In the genomic region with DNA sequence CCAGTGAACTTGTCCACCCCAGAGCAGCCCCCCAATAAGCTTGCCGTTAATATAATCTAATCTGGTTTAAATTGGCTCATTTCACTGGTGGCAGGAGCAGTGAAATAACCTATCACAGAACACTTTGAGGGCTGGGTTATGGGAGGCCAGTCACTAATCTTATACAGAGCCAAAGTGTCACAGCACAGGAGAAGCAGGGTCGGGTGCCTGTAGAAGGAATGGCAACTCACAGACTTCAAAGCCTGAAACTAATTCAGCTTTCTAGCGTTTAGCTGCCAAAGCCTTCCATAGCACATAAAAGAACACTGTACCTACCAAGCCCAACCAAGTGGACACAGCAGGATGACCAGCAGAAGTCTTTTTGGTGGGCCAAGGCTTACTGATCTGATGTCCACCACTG, we compare ENCODE assay signal across 20 mouse cellular contexts. TPM values are rescaled to one million over a fixed set of nuclear protein-coding genes. Genes with fewer than 3 reads are reported as not detected.
DNase-seq lines count a peak whose midpoint lies in the region; ATAC-seq lines count a peak whose summit lies in the region.
"Had no signal": no experiment of that assay in that cellular context is flagged by ENCODE, and none has a peak within 500 bp of the region (broad histone marks: within the 10 kb centered on the region; RNA-seq: fewer than 3 reads in every experiment).

No protein-coding gene starts in this region.

- H3K36me3 ChIP-seq in heart, embryonic 16.5 days (ENCODE audit: control insufficient read depth, insufficient read depth): peaks cover 6% of the 10 kb centered on the region
- H3K36me3 ChIP-seq in liver, embryonic 11.5 days (ENCODE audit: control insufficient read depth, insufficient read depth, low read length): peaks cover 17% of the 10 kb centered on the region; the same call in 1 of the 2 replicates

- H3K4me3 ChIP-seq in heart, embryonic 16.5 days (ENCODE audit: low read length): no peak overlapping the region
- H3K4me3 ChIP-seq in liver, embryonic 11.5 days (ENCODE audit: low read depth, low read length): no peak overlapping the region
- H3K4me3 ChIP-seq: gastrocnemius, adult 2 months; heart, embryonic 10.5 days; hindbrain, embryonic 10.5 days had no signal

- no peaks in the 10 kb centered on the region for H3K9me3 ChIP-seq in heart, embryonic 16.5 days (replicated peaks; ENCODE audit: control insufficient read depth, low read length)
- no peaks in the 10 kb centered on the region for H3K9me3 ChIP-seq in liver, embryonic 11.5 days (ENCODE audit: control insufficient read depth, low read length)
- H3K9me3 ChIP-seq: heart, embryonic 10.5 days; hindbrain, embryonic 10.5 days had no signal

- H3K4me1 ChIP-seq in heart, embryonic 16.5 days (ENCODE audit: control insufficient read depth, insufficient read depth, low read length): peaks cover 11% of the 10 kb centered on the region
- peaks cover 8% of the 10 kb centered on the region; the same call in 1 of the 2 replicates for H3K4me1 ChIP-seq in liver, embryonic 11.5 days (replicated peaks; ENCODE audit: control insufficient read depth, insufficient read depth, low read length)
- H3K4me1 ChIP-seq: hindbrain, embryonic 10.5 days had no signal

- H3K4me2 ChIP-seq in heart, embryonic 16.5 days (ENCODE audit: low read depth, low read length): no peak overlapping the region
- H3K4me2 ChIP-seq in liver, embryonic 11.5 days: no peak overlapping the region
- H3K4me2 ChIP-seq: hindbrain, embryonic 14.5 days had no signal

- intact Hi-C loops in heart, postnatal 14 days (cut with DNase I): no loop called here

- H3K27ac ChIP-seq in heart, embryonic 16.5 days (ENCODE audit: low read length): peak overlapping the region; percentile 16; the same call in 1 of the 2 replicates
- no peak overlapping the region for H3K27ac ChIP-seq in liver, embryonic 11.5 days (ENCODE audit: low read depth, low read length)
- H3K27ac ChIP-seq: gastrocnemius, adult 2 months; heart, embryonic 10.5 days; hindbrain, embryonic 10.5 days; hindbrain, embryonic 14.5 days had no signal

- no peaks in the 10 kb centered on the region for H3K27me3 ChIP-seq in heart, embryonic 16.5 days (ENCODE audit: control insufficient read depth, insufficient read depth, low read length)
- no peaks in the 10 kb centered on the region for H3K27me3 ChIP-seq in liver, embryonic 11.5 days (replicated peaks; ENCODE audit: control insufficient read depth, insufficient read depth, low read length)

- ATAC-seq in heart, embryonic 16.5 days (replicated peaks; ENCODE audit: extremely low read depth, insufficient read depth, low FRiP score): no peak
- ATAC-seq in erythroid progenitor cell, adult 5-6 weeks (replicated peaks; ENCODE audit: low FRiP score, poor library complexity, severe bottlenecking): 0 out of 2 replicates have a peak, but pooled peaks have one; percentile 23
- no peak for ATAC-seq in liver, embryonic 11.5 days (replicated peaks; ENCODE audit: low FRiP score)
- ATAC-seq: activated CD4-positive, CD25-positive, alpha-beta regulatory T cell, adult 4 months; forebrain, embryonic 14.5 days; forebrain, postnatal 0 days had no signal

- WGBS in heart, embryonic 16.5 days: 36% methylated on average over 3 of the region's 3 CpGs
- whole genome bisulfite sequencing in liver, embryonic 11.5 days: 76% methylated on average over 3 of the region's 3 CpGs

- H3K9ac ChIP-seq in heart, embryonic 16.5 days (ENCODE audit: low read length): no peak overlapping the region
- H3K9ac ChIP-seq in liver, embryonic 11.5 days (ENCODE audit: low read depth, low read length): no peak overlapping the region
- H3K9ac ChIP-seq: forebrain, postnatal 0 days; hindbrain, embryonic 14.5 days had no signal

- peak; percentile 51 for DNase-seq in heart, adult 11 months
- DNase-seq in heart, postnatal 14 days: no peak
- no peak for DNase-seq in heart, postnatal 4 days
- DNase-seq in liver, embryonic 11.5 days (ENCODE audit: low spot score): no peak
- DNase-seq: cerebellum, adult 18-20 months; cerebellum, adult 9-10 months; cerebellum, postnatal 14 days; forebrain, postnatal 0 days; gastrocnemius, adult 2 months; gastrocnemius, postnatal 14 days; heart, adult 18-20 months; heart, postnatal 10 days; kidney, adult 2 months had no signal

RNA-seq across cellular contexts. Expression of gene Fam120a, which starts 26.0 kb away (rescaled TPM):
- 100 to 1,000 TPM; 107 to 109 TPM for total RNA-seq in heart, postnatal 14 days (2021)
- polyA plus RNA-seq in heart, embryonic 16.5 days (2015; fragmentation: Nextera tagmentation; extraction: Ambion mirVana): 17.2 and 18.3 TPM in 2 replicates
- 100 to 1,000 TPM; 112 to 118 TPM for total RNA-seq in heart, postnatal 4 days (2021)
- total RNA-seq in erythroid progenitor cell, adult 5-6 weeks (2015; ENCODE audit: low replicate concordance): 158 and 188 TPM in 2 replicates
- 102 and 103 TPM in 2 replicates for total RNA-seq in erythroid progenitor cell, adult 5-6 weeks (2017; ENCODE audit: low replicate concordance)
- 33.1 and 38.0 TPM in 2 replicates for polyA plus RNA-seq in liver, embryonic 11.5 days (2014; fragmentation: Nextera tagmentation; extraction: Ambion mirVana)
